Mouse (Mus musculus): ENCODE results near the gene Cacng3.

DNA sequence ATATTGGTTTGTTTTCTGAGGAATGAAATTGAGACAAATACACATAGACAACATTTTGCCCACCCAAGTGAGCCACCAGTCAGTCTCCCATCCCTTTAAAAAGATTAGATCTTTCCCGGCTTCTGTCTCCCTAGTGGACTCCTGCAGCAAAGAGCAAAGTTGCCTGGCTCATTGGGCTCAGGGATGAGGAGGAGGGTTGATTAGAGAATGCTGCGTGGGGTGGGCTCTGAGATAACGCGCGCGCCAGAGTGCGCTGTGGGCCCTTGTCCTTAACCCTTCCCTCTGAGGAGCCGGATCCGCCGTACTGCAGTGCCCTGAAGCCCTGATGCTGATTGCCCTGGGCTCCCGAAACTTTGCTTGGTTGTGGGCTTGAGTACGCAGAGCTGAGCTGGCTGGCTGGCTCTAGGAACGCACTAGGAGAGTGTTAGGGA, at the start of gene Cacng3:
- TF ChIP-seq CTCF (IDR thresholded peaks at IDR 0.05; ENCODE audit: low read depth) (no peak), EP300 (IDR thresholded peaks at IDR 0.05; ENCODE audit: low read depth) (no peak)
